Mouse (Mus musculus) forebrain, postnatal 0 days (tissue): ENCODE measurements around the gene Fam149a. TPM values are rescaled to one million over a fixed set of nuclear protein-coding genes. Genes with fewer than 3 reads are reported as not detected.

Source experiments
- ATAC-seq: fragments of 200-750 bp; cut with Nextera tagmentation; 2 replicates; pipeline ENCODE4 v1.8.0; 2017; ENCODE audit warnings: mild to moderate bottlenecking, moderate library complexity
- DNase-seq: peaks from one replicate; pipeline ENCODE4 v3.0.0-alpha.2; 2015
- H3K27ac ChIP-seq: fragments of 300-500 bp; sonication (generic); 2 replicates; pipeline ENCODE4 v1.5.1; 2014; ENCODE audit warnings: low read depth, mild to moderate bottlenecking, antibody characterized with exemption, low read length, moderate library complexity, mixed read lengths
- H3K27me3 ChIP-seq: fragments of 300-500 bp; sonication (generic); 2 replicates; pipeline ENCODE4 v1.6.1; 2014; ENCODE audit warnings: mild to moderate bottlenecking, low read length, mixed read lengths; ENCODE audit not compliant: insufficient read depth
- H3K36me3 ChIP-seq: fragments of 300-500 bp; sonication (generic); 2 replicates; pipeline ENCODE4 v1.6.1; 2014; ENCODE audit warnings: mild to moderate bottlenecking, moderate library complexity; ENCODE audit not compliant: insufficient read depth
- H3K4me1 ChIP-seq: fragments of 300-500 bp; sonication (generic); 2 replicates; pipeline ENCODE4 v1.6.1; 2014; ENCODE audit warnings: antibody characterized with exemption; ENCODE audit not compliant: insufficient read depth
- H3K4me2 ChIP-seq: fragments of 300-500 bp; sonication (generic); 2 replicates; pipeline ENCODE4 v1.6.1; 2014; ENCODE audit warnings: low read depth, mild to moderate bottlenecking, moderate library complexity
- H3K4me3 ChIP-seq: fragments of 300-500 bp; sonication (generic); 2 replicates; pipeline ENCODE4 v1.5.1; 2014; ENCODE audit warnings: low read depth, low read length, mixed read lengths
- H3K9ac ChIP-seq: fragments of 300-500 bp; sonication (generic); 2 replicates; pipeline ENCODE4 v1.6.1; 2014; ENCODE audit warnings: mild to moderate bottlenecking
- H3K9me3 ChIP-seq: fragments of 300-500 bp; sonication (generic); 2 replicates; pipeline ENCODE4 v1.6.1; 2016; ENCODE audit warnings: low read length
- CTCF ChIP-seq: sonication (generic); IDR thresholded peaks from 2 replicates; pipeline ENCODE4 v1.5.1; 2016; ENCODE audit warnings: antibody characterized with exemption, control low read depth, low read depth
- WGBS: fragments of 180-500 bp; shearing (Covaris S2); extraction: QIAGEN DNeasy Blood & Tissue Kit; methylation state at CpG from one replicate; pipeline ENCODE4 v1.1.7; 2014; 5-methylcytosine and 5-hydroxymethylcytosine counted together
- polyA plus RNA-seq: library from polyadenylated mRNA; unstranded; fragments of >200 nt; fragmentation: Nextera tagmentation; extraction: Ambion mirVana; gene quantifications from 2 replicates; pipeline ENCODE4 v1.2.1, GENCODE M21; 2015
- total RNA-seq: library from RNA; depleted of rRNA; stranded (reverse); fragments of >200 nt; gene quantifications from 2 replicates; pipeline ENCODE4 v1.2.3, GENCODE M21; 2014

The Fam149a gene
- total and polyA plus RNA-seq, 2 experiments from 2014 or later: 15.0 to 27.3 TPM

- H3K9ac ChIP-seq: peak overlapping the region; percentile 39
- H3K4me2 ChIP-seq: peak overlapping the region; percentile 82
- peak; percentile 49 for ATAC-seq
- H3K4me3 ChIP-seq: peak overlapping the region; percentile 39
- peaks cover 5% of the 10 kb centered on the region; the same call in 1 of the 2 replicates for H3K27me3 ChIP-seq
- H3K9me3 ChIP-seq: no peaks in the 10 kb centered on the region
- no peak for TF ChIP-seq CTCF
- WGBS: 3% methylated on average over 38 of the region's 38 CpGs
- no peaks in the 10 kb centered on the region for H3K36me3 ChIP-seq
- no peak overlapping the region for H3K27ac ChIP-seq
- peaks cover 13% of the 10 kb centered on the region; the same call in 1 of the 2 replicates for H3K4me1 ChIP-seq
- DNase-seq: peak; percentile 20
These were observed 772 bp downstream of the Fam149a start for GRCm38 (mm10) chr8:45381075-45381962.

GRCm38 (mm10) chr8:45380598-45380997 lies 1.5 kb downstream of the Fam149a start:
- WGBS: 26% methylated on average over 4 of the region's 4 CpGs
- no peak for TF ChIP-seq CTCF
- Histone ChIP-seq H3K4me2 (peak overlapping the region; percentile 82; the same call in 1 of the 2 replicates), H3K36me3 (no peaks in the 10 kb centered on the region), H3K27ac (no peak overlapping the region), H3K27me3 (peaks cover 5% of the 10 kb centered on the region; the same call in 1 of the 2 replicates), H3K4me3 (peak overlapping the region; percentile 39; the same call in 1 of the 2 replicates), H3K9me3 (no peaks in the 10 kb centered on the region), H3K9ac (no peak overlapping the region), H3K4me1 (peaks cover 13% of the 10 kb centered on the region; the same call in 1 of the 2 replicates)
- DNase-seq: no peak
- ATAC-seq: no peak

- Histone ChIP-seq H3K27ac (no peak overlapping the region), H3K4me1 (no peaks in the 10 kb centered on the region), H3K9ac (no peak overlapping the region), H3K27me3 (no peaks in the 10 kb centered on the region), H3K9me3 (no peaks in the 10 kb centered on the region), H3K4me2 (no peak overlapping the region), H3K4me3 (no peak overlapping the region), H3K36me3 (no peaks in the 10 kb centered on the region)
- ATAC-seq: no peak
- no peak for TF ChIP-seq CTCF
- no peak for DNase-seq
- WGBS: 52% methylated on average over 3 of the region's 3 CpGs
These were observed 8.0 kb downstream of the Fam149a start for GRCm38 (mm10) chr8:45374071-45374470.

GRCm38 (mm10) chr8:45367154-45367553 lies 14.9 kb downstream of the Fam149a start:
- DNase-seq (no peak), ATAC-seq (no peak)
- Histone ChIP-seq H3K4me1 (no peaks in the 10 kb centered on the region), H3K9me3 (no peaks in the 10 kb centered on the region), H3K4me3 (no peak overlapping the region), H3K27ac (no peak overlapping the region), H3K36me3 (no peaks in the 10 kb centered on the region), H3K27me3 (no peaks in the 10 kb centered on the region), H3K4me2 (no peak overlapping the region), H3K9ac (no peak overlapping the region)
- 97% methylated on average over 1 of the region's 1 CpGs for WGBS
- TF ChIP-seq CTCF: no peak

- Histone ChIP-seq H3K4me2 (no peak overlapping the region), H3K36me3 (no peaks in the 10 kb centered on the region), H3K27me3 (no peaks in the 10 kb centered on the region), H3K4me3 (no peak overlapping the region), H3K4me1 (no peaks in the 10 kb centered on the region), H3K27ac (no peak overlapping the region), H3K9me3 (no peaks in the 10 kb centered on the region), H3K9ac (no peak overlapping the region)
- WGBS: 91% methylated on average over 1 of the region's 1 CpGs
- TF ChIP-seq CTCF: no peak
- no peak for ATAC-seq
- no peak for DNase-seq
These were observed 18.9 kb downstream of the Fam149a start for GRCm38 (mm10) chr8:45363220-45363619.

GRCm38 (mm10) chr8:45362323-45362722 lies 19.8 kb downstream of the Fam149a start:
- H3K36me3 ChIP-seq: no peaks in the 10 kb centered on the region
- TF ChIP-seq CTCF: peak; percentile 53
- H3K4me1 ChIP-seq: no peaks in the 10 kb centered on the region
- no peak overlapping the region for H3K4me3 ChIP-seq
- no peak overlapping the region for H3K4me2 ChIP-seq
- no peaks in the 10 kb centered on the region for H3K27me3 ChIP-seq
- ATAC-seq: no peak
- 57% methylated on average over 6 of the region's 6 CpGs for WGBS
- H3K27ac ChIP-seq: no peak overlapping the region
- H3K9ac ChIP-seq: no peak overlapping the region
- DNase-seq: peak; percentile 55
- no peaks in the 10 kb centered on the region for H3K9me3 ChIP-seq

- Histone ChIP-seq H3K9me3 (no peaks in the 10 kb centered on the region), H3K4me1 (no peaks in the 10 kb centered on the region), H3K36me3 (no peaks in the 10 kb centered on the region), H3K4me3 (no peak overlapping the region), H3K27ac (peak overlapping the region; percentile 72), H3K27me3 (no peaks in the 10 kb centered on the region), H3K4me2 (peak overlapping the region; percentile 96), H3K9ac (peak overlapping the region; percentile 87)
- 75% methylated on average over 6 of the region's 6 CpGs for WGBS
- peak; percentile 14; the same call in 1 of the 2 replicates for ATAC-seq
- no peak for DNase-seq
- TF ChIP-seq CTCF: peak; percentile 45; the same call in 1 of the 2 replicates
These were observed 22.9 kb downstream of the Fam149a start for GRCm38 (mm10) chr8:45359091-45359605.
